Mouse (Mus musculus) left cerebral cortex, postnatal 14 days (tissue): ENCODE results near the gene Cpox. TPM values are rescaled to one million over a fixed set of nuclear protein-coding genes. Genes with fewer than 3 reads are reported as not detected.

Experiments
- DNase-seq, 2 experiments: peaks; one replicate each; pipeline ENCODE4 v3.0.0; 2021 to 2022; ENCODE audit warnings: low spot score in 2 of 2, mixed read lengths in 1 of 2
- intact Hi-C: fragments of 180-260 bp; cut with DNase I; formaldehyde crosslinking; loops from one replicate; pipeline ENCODE4 v1.15.1; 2025
- microRNA-seq, 2 experiments: library from miRNA; unstranded; fragments of <30 nt; microRNA quantifications; one replicate each; pipeline ENCODE4 v1.2.0; 2022
- total RNA-seq, 2 experiments: library from RNA; stranded (reverse); gene quantifications; 2 replicates each; pipeline ENCODE4 v1.2.3; 2021

The Cpox gene
- total RNA-seq, 2 experiments from 2014 or later: 33.7 to 35.5 TPM

- intact Hi-C loops: no loop called here
- DNase-seq: no peak
Observed at GRCm38 (mm10) chr16:58722292-58722691, 52.2 kb downstream of the Cpox start.

DNA sequence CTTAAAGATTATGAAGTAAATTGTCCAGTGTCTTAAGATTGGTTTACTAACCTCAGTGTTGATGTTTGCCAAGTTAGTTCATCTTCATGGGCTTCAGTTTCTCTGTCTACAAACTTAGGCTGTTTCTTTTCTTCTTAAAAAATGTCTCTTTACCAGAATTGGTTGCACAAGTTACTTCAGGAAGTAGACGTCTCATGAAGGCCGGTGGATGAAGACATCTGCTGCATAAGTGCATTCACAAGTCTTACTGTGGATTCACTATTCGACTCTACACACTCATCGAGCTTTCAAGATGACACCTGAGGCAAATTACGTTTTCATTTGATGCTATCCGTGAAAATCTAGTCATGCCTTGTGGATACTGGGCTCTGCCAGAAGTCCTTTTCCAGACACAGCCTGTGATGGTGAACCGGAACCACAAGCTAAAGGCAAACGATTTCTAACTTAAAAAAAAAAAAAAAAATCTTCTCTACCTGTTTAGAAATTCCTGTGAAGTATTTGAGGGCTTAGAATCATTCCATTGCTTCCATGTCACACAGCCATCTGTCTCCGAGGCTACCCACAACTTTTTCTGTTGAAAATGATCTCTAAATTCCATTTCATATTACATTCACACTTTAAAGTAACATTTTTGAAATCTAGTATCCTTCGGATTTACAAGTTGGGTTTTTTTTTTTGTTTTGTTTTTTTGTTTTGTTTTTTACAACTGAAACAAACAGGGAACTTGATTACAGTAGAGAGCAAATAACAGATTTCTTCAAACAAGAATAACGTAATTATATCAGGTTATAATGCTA lies 56.8 kb downstream of the Cpox start:
- DNase-seq: no peak
- intact Hi-C loops: no loop called here

GRCm38 (mm10) chr16:58727477-58728131 lies 57.5 kb downstream of the Cpox start, which contains the start of gene Cldnd1:
TSS of gene Cldnd1 (plus strand) at chr16:58727910.
- peak; percentile 94 for DNase-seq
- intact Hi-C loops: loop anchor here (2.0 kb wide), 1 partner anchor 57 kb away; the partner anchor contains the start of gene Cpox

GRCm38 (mm10) chr16:58728176-58728671 lies 58.1 kb downstream of the Cpox start:
- intact Hi-C loops: loop anchor here (2.0 kb wide), 1 partner anchor 57 kb away; the partner anchor contains the start of gene Cpox
- peak in 1 of 2 experiments; percentile 25 for DNase-seq

DNA sequence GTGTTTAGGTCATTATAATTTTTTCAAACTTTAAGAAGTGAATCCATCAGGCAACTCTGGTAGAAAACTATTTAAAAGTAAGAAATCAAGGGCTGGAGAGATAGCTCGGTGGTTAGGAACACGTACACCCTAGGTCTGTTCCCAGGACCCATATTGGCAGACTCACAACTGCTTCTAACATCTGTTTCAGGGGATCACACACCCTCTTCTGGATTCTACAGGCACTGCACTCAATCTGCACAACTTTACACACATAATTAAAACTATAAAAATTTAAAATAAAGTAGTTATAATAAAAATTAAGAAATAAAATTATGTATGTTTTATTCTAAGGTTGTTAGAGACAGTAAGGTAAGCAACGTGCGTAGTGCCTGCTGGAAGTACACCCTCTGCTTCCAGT lies 68.1 kb downstream of the Cpox start:
- intact Hi-C loops: no loop called here

GRCm38 (mm10) chr16:58738800-58739199 lies 68.7 kb downstream of the Cpox start:
- DNase-seq: no peak
- intact Hi-C loops: no loop called here

More for the DNA sequence above, 68.1 kb downstream of the Cpox start:
- no peak for DNase-seq

GRCm38 (mm10) chr16:58740751-58741150 lies 70.7 kb downstream of the Cpox start:
- no peak for DNase-seq
- intact Hi-C loops: no loop called here

DNA sequence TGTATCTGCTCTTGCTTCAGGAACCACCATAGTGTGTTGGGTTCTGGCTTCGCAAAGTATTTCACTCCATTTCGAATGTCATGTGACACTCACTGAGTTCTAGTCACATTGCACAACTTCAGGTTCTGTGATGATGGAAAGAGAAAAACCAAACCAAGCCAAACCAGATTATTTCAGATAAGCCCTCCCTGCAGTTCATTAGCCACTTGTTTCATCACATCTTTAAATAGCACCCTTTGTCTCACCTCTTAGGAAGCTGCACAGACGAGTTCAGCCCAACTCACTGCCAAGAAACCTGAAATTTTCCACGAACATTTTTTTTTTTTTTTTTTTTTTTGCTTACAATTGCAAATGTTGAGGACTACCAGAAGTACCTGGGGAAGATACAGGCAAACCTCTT lies 76.6 kb downstream of the Cpox start:
- DNase-seq: no peak
- intact Hi-C loops: no loop called here

DNA sequence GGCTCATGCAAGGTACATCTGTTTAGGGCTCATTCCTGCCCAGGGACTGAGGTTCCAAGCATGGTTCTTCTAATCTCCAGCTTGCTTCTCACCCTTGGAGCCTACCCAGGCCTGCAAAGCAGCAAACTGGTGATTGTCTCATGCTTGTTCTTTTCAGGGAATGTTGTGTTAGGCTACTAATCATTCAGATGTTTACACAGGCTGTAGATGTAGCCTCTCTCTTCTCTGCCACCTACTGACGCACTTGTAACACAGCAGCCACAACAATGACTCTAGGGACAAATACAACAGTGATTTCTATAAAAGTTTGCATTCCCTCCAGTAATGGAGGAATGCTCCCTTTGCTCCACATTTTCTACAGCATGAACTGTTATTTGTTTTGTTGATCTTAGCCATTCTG lies 81.2 kb downstream of the Cpox start:
- no peak for DNase-seq
- intact Hi-C loops: no loop called here

- no peak for DNase-seq
- intact Hi-C loops: no loop called here
Observed at GRCm38 (mm10) chr16:58756191-58756590, 86.1 kb downstream of the Cpox start.

DNA sequence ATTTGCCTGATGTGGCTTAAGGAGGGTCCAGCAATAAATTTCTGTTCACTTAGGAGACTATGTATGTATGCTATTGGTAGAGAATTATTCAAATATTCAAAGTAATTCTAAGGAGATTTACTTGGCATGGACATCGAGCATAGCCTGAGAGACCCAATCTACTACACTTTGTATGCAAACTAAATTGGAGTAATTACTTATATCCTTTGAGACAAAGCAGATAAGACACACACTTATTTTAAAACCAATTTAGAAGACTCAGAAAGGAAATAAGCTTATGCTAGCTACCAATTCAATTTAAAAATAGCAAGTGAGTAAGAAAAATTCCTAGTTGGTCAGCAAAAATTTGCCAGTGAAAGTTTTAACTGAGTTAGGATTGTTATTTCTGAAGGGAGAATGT lies 93.0 kb downstream of the Cpox start, which contains the start of gene Olfr172:
Gene Olfr172, minus strand, starts transcription at position 101 of the 400 bp plus-strand sequence.
- DNase-seq: no peak
- intact Hi-C loops: no loop called here

Small RNAs within 50 kb of the gene (microRNA-seq; reads per million reads assigned to microRNA genes)
- 0 reads per million in 2 experiments for gene Gm27564

Other genes with a start within 250 kb of the Cpox start
- 10 to 100 TPM; 25.1 to 27.2 TPM for gene St3gal6, start 146.0 kb upstream of the Cpox start, total RNA-seq
- not detected for gene Gm813, start 53.3 kb upstream of the Cpox start, total RNA-seq
- not detected for gene E330017A01Rik, start 31.6 kb upstream of the Cpox start, total RNA-seq
- gene Gpr15, start 48.8 kb downstream of the Cpox start, total RNA-seq: not detected
- 100 to 1,000 TPM; 108 to 121 TPM for gene Cldnd1, start 57.6 kb downstream of the Cpox start, total RNA-seq
- gene Olfr172, start 92.9 kb downstream of the Cpox start, total RNA-seq: not detected
- gene Olfr173, start 130.0 kb downstream of the Cpox start, total RNA-seq: not detected
- gene Olfr175-ps1, start 156.5 kb downstream of the Cpox start, total RNA-seq: not detected
- not detected for gene Olfr177, start 204.5 kb downstream of the Cpox start, total RNA-seq
- gene Olfr178, start 221.8 kb downstream of the Cpox start, total RNA-seq: not detected